Mouse (Mus musculus): ENCODE measurements around the gene Dlgap1. TPM values are rescaled to one million over a fixed set of nuclear protein-coding genes. Genes with fewer than 3 reads are reported as not detected.
"Not testable (repeated sequence)": the region's sequence is repeated elsewhere in the genome, so short reads cannot be mapped to it uniquely, and the experiment has no call there.

The Dlgap1 gene
- total RNA-seq, 1 experiment from 2014 or later, result not detected

DNA sequence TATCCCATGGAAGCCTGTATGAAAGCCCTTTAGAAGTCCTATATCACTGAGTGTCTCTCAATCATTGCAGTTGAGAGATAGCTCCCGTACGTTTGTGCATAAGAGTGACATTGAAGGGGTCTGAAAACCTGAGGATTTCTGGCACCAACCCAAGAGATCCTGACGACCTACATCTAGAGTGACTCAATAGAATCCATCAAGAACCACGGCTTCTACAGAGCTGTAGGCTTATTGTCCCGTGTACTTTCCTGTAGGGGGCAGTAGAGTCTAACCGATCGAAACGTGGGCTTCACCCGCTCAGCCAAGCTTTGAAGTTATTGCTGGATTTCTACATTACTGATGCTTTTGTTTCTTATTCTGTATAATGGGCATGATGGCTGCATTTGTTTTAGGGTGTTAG lies 558.2 kb downstream of the Dlgap1 start:
- ATAC-seq (replicated peaks in 1 of 2; ENCODE audit: insufficient read depth in 1 of 2, low FRiP score in 2 of 2, low TSS enrichment in 1 of 2, low read depth in 1 of 2, poor library complexity in 2 of 2, severe bottlenecking in 2 of 2), result peak; percentile 68 to 92

DNA sequence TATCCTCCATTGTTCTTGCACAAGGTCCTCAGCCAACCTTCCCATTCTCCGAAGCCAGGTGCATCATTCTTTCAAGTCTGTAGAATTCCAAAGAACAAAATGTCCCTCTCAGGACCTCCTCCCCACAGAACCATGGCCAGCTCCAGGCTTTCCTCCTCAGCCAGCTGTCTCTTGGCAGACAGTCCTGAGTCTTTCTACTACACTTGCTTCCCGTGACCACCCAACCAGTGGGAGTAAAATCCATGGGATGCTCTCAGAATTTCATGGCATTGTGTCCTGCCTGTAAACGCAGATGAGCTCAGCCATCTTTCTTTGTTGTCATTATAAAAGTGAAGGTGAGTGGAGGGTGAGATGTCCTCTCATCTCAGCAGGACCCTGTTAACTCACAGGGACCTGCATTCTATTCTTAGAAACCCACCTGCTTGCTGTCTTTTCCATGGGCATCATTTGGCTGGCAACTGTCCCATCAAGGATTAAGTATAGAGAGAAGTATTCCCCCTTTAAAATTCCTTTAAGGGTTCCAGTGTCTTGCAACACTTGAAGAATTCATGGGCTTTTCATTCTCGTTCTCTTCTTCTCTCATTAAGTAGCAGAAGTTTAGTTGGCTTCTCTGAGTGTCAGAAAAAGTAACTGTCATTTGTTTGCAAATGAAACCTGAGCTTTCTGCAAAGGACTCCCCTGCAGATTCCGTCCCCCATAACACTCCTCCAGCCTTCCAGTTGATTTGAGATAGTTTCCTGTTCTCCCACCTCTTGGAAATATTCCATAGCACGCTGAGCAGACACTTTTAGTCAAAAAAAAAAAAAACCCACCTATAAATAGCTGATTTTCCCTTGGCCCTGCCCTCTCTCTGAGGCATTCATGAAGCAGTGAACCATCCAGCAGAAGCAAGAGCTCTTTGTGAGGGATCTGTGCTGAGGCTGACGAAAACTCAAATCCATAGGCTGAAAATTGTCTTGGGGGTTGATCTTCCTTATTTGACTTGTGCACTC lies 559.6 kb downstream of the Dlgap1 start:
- ATAC-seq (replicated peaks in 1 of 2; ENCODE audit: insufficient read depth in 1 of 2, low FRiP score in 2 of 2, low TSS enrichment in 1 of 2, low read depth in 1 of 2, poor library complexity in 2 of 2, severe bottlenecking in 2 of 2), result no peak

- ATAC-seq (replicated peaks in 1 of 2; ENCODE audit: insufficient read depth in 1 of 2, low FRiP score in 2 of 2, low TSS enrichment in 1 of 2, low read depth in 1 of 2, poor library complexity in 2 of 2, severe bottlenecking in 2 of 2), result peak in 1 of 2 experiments; percentile 62; a peak in 1 of 4 replicates
Measured at GRCm38 (mm10) chr17:70534321-70534720, 565.4 kb downstream of the Dlgap1 start.

DNA sequence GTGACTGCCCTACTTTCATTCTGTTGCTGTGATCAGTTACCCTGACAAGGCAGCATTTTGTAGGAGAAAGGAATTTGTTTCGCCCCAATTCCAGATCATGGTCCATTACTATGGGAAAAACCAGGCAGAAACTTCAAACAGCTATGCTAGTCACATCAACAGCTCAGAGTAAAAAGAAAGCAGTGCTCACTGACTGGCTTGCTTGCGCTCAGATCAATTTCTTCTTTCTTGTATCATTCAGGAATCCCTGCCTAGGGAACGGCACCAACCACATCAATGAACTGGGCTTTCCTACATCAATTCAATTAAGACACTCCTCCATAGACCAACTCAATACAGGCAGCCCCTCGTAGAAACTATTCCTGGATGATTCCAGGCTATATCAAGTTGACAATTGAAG lies 572.9 kb downstream of the Dlgap1 start:
- no peak for ATAC-seq (replicated peaks in 1 of 2; ENCODE audit: insufficient read depth in 1 of 2, low FRiP score in 2 of 2, low TSS enrichment in 1 of 2, low read depth in 1 of 2, poor library complexity in 2 of 2, severe bottlenecking in 2 of 2)

DNA sequence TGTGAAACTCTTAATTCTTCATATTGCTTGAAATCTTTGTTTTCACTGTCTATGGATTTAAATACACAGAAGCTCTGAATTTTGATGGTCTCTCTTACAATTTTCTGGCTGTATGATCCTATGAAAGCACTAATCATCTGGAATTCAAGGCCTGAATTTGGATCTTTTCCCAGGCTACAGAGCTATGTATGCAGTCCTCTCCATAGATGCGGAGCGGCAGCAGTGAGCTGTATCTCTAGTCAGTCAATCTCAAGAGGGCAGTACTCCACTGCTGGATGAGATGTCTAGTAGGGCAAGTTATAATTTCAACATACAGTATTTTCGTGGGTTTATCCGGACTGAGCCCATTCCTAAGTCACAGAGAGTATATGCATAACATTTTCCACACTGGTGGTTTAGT lies 581.9 kb downstream of the Dlgap1 start:
- no peak for ATAC-seq (replicated peaks in 1 of 2; ENCODE audit: insufficient read depth in 1 of 2, low FRiP score in 2 of 2, low TSS enrichment in 1 of 2, low read depth in 1 of 2, poor library complexity in 2 of 2, severe bottlenecking in 2 of 2)

DNA sequence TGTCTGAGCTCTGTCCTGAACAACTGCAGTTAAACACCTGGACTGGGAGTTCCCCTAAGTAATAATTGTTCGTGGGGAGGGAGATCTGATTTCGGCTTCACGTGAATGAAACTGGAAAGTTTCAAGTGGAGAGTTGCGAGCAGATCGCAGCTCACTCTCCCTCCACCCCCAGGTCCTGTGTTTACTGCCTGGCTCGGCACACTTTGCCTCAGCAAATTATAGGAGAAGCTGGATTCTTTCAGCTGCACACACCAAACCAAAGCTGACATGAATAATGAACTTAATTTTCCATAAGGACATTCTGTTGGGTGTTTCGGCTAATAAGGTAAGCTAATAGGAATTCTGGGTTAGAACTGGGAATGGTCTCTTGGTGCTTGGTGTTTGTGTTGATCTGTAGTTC lies 592.7 kb downstream of the Dlgap1 start:
- no peak for ATAC-seq (replicated peaks in 1 of 2; ENCODE audit: insufficient read depth in 1 of 2, low FRiP score in 2 of 2, low TSS enrichment in 1 of 2, low read depth in 1 of 2, poor library complexity in 2 of 2, severe bottlenecking in 2 of 2)

DNA sequence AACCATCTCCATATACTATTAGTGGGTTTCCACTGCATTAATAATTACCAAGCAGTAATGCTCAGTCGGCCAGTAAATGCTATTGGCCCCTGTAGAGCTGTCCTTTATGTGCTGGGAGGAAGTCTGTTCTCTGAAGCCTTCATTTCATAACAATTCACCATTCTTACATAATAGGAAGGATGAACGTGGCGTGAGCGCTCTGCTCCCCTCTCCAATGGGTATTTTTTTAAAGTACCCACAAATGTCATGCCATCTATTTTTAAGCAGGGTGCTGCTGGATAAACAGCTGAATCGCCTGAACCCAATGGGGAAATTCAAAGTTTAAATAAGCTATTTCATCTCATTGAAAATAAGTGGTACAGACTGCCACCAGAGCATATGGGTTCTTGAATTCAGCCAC lies 602.0 kb downstream of the Dlgap1 start:
- peak; percentile 34 to 64; a peak in 2 of 4 replicates for ATAC-seq (replicated peaks in 1 of 2; ENCODE audit: insufficient read depth in 1 of 2, low FRiP score in 2 of 2, low TSS enrichment in 1 of 2, low read depth in 1 of 2, poor library complexity in 2 of 2, severe bottlenecking in 2 of 2)

GRCm38 (mm10) chr17:70583042-70583441 lies 614.2 kb downstream of the Dlgap1 start:
- no peak for ATAC-seq (replicated peaks in 1 of 2; ENCODE audit: insufficient read depth in 1 of 2, low FRiP score in 2 of 2, low TSS enrichment in 1 of 2, low read depth in 1 of 2, poor library complexity in 2 of 2, severe bottlenecking in 2 of 2)

- ATAC-seq (replicated peaks in 1 of 2; ENCODE audit: insufficient read depth in 1 of 2, low FRiP score in 2 of 2, low TSS enrichment in 1 of 2, low read depth in 1 of 2, poor library complexity in 2 of 2, severe bottlenecking in 2 of 2), result no peak
Measured at GRCm38 (mm10) chr17:70586735-70587425, 618.0 kb downstream of the Dlgap1 start.

GRCm38 (mm10) chr17:70587975-70588630 lies 619.2 kb downstream of the Dlgap1 start:
- not testable (repeated sequence) for ATAC-seq (replicated peaks in 1 of 2; ENCODE audit: insufficient read depth in 1 of 2, low FRiP score in 2 of 2, low TSS enrichment in 1 of 2, low read depth in 1 of 2, poor library complexity in 2 of 2, severe bottlenecking in 2 of 2)

DNA sequence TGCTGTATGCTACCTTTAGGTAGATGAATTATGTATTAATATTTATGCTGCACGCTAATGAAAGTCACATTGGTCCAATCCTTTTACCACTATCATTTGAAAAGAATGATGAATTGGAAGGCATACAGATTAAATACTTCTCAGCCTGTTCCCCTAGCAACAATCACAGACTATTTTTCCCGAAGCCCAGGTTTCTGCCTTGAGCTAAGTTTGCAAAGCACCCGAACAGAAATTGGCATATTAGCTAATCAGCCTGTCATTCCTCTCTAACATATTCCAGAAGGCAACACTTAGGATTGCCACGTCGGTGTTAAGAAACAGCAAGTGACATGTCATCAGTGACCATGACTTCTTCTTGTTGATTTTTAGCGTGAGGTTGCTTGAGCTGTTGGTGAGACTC lies 619.8 kb downstream of the Dlgap1 start:
- no peak for ATAC-seq (replicated peaks in 1 of 2; ENCODE audit: insufficient read depth in 1 of 2, low FRiP score in 2 of 2, low TSS enrichment in 1 of 2, low read depth in 1 of 2, poor library complexity in 2 of 2, severe bottlenecking in 2 of 2)

GRCm38 (mm10) chr17:70589140-70589539 lies 620.3 kb downstream of the Dlgap1 start:
- ATAC-seq (replicated peaks in 1 of 2; ENCODE audit: insufficient read depth in 1 of 2, low FRiP score in 2 of 2, low TSS enrichment in 1 of 2, low read depth in 1 of 2, poor library complexity in 2 of 2, severe bottlenecking in 2 of 2), result no peak

- ATAC-seq (replicated peaks in 1 of 2; ENCODE audit: insufficient read depth in 1 of 2, low FRiP score in 2 of 2, low TSS enrichment in 1 of 2, low read depth in 1 of 2, poor library complexity in 2 of 2, severe bottlenecking in 2 of 2), result no peak
Measured at GRCm38 (mm10) chr17:70590506-70590905, 621.6 kb downstream of the Dlgap1 start.

DNA sequence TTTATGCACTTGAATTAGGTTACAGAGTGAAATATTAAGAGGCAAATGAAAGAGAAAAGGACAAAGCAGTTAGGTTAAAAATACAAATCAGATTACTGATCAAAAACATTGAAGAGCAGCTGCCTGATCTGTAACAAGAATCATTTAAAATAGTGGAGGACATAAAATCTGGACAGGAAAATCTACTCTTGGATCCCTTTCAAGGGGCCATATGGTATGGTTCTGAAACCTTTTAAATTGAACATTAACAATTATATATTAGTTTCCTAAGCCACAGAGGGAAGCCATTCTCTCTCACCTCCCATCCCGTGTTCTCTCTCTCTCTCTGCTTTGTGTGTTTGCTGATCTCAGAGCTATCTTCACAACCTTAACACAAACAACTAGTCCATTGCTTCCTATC lies 625.4 kb downstream of the Dlgap1 start:
- ATAC-seq (replicated peaks in 1 of 2; ENCODE audit: insufficient read depth in 1 of 2, low FRiP score in 2 of 2, low TSS enrichment in 1 of 2, low read depth in 1 of 2, poor library complexity in 2 of 2, severe bottlenecking in 2 of 2), result no peak

DNA sequence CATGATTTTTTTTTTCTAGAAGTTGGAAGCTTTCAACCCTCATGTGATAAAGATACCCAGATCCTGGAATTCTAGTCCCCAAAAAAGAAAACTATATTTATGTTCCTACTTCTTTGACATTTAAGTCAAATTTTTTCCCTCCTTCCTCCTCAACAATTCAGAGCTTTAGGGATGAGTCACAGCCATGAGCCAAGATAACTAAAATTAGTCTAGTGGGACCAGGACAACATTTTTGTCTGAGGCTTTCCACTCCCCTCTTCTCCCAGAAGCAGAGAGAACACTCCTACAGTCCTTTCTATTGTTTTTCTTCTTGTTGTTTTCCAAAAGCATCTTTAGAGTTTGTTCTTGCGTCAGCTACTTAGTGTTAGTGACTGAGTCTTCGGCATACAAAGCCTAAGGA lies 627.5 kb downstream of the Dlgap1 start:
- no peak for ATAC-seq (replicated peaks in 1 of 2; ENCODE audit: insufficient read depth in 1 of 2, low FRiP score in 2 of 2, low TSS enrichment in 1 of 2, low read depth in 1 of 2, poor library complexity in 2 of 2, severe bottlenecking in 2 of 2)

DNA sequence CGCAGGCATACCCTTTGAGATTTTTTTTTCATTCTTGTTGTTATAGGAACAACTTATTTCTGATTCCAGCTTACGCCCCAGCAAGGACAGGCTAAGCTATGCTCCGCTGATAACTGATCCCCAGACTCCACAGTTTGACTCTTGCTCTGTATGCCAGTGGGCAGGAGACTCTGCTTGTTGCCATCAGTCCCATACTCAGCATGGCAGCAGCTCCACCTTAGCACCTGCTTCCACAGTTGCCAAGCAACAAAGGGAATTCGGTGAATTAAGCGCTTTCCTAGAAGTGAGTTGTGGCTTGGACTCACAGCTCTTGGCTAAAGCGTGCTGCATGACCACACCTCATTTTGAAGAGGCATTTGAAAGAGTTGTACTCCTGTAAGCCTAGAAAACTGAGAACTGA lies 631.6 kb downstream of the Dlgap1 start:
- ATAC-seq (replicated peaks in 1 of 2; ENCODE audit: insufficient read depth in 1 of 2, low FRiP score in 2 of 2, low TSS enrichment in 1 of 2, low read depth in 1 of 2, poor library complexity in 2 of 2, severe bottlenecking in 2 of 2), result no peak

- no peak for ATAC-seq (replicated peaks in 1 of 2; ENCODE audit: insufficient read depth in 1 of 2, low FRiP score in 2 of 2, low TSS enrichment in 1 of 2, low read depth in 1 of 2, poor library complexity in 2 of 2, severe bottlenecking in 2 of 2)
Measured at GRCm38 (mm10) chr17:70602051-70602450, 633.2 kb downstream of the Dlgap1 start.

GRCm38 (mm10) chr17:70605659-70606058 lies 636.8 kb downstream of the Dlgap1 start:
- ATAC-seq (replicated peaks in 1 of 2; ENCODE audit: insufficient read depth in 1 of 2, low FRiP score in 2 of 2, low TSS enrichment in 1 of 2, low read depth in 1 of 2, poor library complexity in 2 of 2, severe bottlenecking in 2 of 2), result no peak

Measured in hematopoietic stem cell, adult 5-6 weeks (primary cell).